Mouse (Mus musculus) c-Kit-positive CD71-positive TER-119-positive erythroid progenitor cells, embryonic 14.5 days (primary cell): Measurements from ENCODE around the gene Zfp503.

ENCODE experiments used
- DNase-seq: peaks from one replicate; pipeline ENCODE4 v3.0.0-alpha.2; 2013; ENCODE audit warnings: low spot score

Gene Zfp503

DNA sequence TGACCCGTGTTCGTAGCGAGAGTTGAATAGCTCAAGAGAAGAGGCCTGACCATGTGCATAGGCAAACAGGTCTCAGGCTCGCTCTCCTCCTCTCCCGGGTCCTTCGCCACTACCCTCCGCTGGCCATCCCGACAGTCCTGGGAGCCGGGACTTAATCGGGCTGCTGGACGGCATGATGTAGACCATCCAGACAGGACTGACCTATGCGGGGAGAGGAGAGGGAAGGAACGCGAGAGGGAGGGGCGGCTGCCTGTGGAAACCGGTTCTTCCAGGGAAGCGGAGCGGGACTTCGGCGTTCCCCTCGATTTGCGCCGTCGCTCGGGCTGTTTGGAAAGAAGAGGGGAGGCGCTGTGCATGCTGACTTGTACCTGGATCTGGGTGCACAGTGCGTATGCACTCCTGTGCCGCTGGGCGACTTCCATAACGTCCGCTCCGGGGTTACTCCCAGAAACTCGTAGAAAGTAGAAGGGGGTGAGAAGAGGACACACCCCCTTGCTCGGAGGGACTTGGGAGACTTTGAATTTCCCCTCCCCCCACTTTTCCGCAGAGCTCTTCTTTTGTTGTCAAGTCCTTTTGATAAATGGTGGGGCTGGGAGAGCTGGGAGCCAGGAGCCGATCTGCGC, at the start of gene Zfp503:
Gene Zfp503, minus strand, starts transcription at position 311 of the 623 bp plus-strand sequence.
- no peak for DNase-seq

DNA sequence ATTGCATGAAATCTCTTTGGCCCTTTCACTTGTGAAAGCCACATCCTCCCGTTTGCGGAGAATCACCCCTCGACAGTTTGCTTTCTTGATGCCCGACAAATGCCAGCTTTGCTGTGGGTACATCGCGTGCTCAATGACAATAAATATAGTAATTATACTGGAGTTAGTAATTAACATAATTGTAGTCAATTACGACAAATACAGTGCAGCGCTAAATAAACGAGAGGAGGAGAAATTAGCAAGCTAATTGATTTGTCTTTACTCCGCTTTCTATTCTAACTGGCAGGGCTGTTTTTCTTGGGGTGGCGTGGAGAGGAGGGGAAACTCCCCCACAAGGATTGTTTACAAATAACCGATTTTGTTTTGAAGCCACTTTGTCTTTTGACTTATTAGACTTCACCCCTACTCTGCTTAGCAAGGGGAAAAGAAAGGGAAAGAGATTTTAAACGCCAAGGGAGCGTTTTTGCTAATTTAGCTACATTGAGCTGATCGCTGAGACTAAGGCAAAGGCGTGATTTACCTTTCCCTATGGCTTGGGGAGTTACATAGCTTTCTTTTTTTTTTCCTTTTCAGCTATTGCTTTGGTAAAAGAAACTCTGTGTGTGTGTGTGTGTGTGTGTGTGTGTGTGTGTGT, 48.2 kb upstream of the Zfp503 start:
- no peak for DNase-seq

GRCm38 (mm10) chr14:22036802-22037497, 47.5 kb upstream of the Zfp503 start:
- DNase-seq: no peak

DNA sequence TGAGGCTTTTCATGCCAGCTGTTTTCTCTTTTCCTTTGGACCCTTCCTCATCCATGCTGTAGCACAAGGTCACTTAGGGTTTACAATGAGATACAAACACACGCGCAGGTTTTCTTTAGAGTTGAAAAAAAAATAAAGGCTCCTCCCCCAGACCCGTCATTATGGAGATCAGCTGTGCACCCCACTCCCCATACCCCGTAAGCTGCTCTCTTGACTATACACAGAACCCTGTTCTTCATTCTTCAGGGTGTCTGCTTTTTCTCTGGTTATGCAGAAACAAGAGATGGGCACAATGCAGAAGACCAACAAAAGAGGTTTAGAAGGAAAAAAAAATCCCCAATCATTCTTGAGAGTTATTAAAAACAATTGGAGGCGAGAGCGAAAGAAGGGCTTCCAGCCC, 46.9 kb upstream of the Zfp503 start:
- DNase-seq: no peak

DNA sequence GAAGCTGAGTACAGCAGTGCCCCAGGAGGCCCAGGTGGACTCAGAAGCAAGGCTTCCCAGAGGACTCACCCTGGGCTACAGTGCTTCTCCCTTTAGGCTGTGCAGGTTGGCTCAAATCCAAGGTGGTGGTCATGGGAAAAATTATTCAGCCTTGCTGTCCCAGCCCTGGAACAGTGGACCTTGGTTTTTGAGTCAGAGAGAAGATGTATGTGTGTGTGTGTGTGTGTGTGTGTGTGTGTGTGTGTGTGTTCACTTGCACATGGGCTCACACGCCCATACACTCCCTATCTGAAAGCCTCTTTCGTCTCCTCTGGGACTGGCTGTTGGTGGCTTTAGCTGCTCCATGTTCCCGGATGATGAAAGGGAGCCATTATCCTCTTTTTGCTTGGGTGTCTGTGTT, 46.5 kb upstream of the Zfp503 start:
- DNase-seq: no peak

DNA sequence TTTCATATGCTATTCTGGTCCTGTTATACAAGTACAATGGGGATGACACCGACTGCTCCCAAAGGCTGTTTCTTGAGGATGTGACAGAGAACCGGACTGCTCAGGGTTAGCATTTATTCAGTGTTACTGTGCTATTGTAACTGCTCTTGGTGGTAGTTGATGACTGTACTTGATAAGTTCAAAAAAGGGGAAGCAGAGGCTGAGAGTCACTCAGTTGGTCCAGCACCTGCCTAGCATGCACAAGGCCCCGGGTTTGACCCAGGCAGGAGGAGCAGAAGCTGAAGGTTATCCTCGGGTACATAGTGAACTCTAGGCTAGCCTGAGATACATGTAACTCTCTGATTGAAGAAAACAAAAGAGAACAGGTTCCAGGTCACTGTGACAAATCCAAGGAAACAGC, 34.1 kb upstream of the Zfp503 start:
- no peak for DNase-seq

GRCm38 (mm10) chr14:22020885-22021284, 31.5 kb upstream of the Zfp503 start:
- DNase-seq: no peak

DNA sequence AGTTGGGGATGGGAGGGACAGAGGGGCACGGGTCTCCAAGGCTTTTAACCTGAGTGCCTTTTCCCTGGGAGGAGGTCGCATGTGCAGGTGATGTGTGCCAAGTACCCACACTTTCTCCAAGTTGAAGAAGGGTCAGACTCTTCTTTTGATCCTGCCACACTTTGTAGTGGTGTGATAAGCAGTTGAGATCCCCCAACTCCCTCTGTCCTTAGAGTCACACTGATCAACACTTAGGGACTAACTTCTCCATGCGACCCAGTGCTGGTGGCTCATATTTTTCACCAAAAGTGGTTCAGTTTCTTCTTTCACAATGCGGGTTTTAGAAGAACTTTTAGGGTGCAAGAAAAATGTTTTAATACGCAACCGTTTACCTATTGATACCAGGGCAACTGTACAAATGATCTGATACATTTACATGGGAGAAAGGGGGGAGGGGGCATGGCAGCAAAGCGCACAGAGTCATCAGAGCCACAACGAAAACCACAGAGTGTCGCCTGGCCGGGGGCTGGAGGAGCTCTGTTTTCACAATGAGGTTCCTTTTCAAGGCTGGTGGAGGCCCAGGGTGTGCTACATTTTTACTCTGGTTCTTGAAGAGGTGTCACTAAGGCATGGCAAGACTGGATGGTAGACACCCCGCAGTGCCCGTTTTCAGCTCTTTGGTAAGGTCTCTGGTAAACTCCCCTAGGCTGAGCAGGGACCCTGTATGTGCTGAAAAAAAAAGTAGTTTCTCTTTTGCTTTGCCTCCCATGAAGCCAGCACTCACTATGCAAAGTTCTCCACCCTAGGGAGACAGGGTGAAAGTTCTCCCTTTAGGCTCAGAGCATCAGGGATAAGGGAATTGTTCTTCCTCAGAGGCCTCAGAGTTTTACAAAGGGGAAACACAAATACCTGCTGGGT, 30.8 kb upstream of the Zfp503 start:
- no peak for DNase-seq

GRCm38 (mm10) chr14:22019252-22019948, 30.0 kb upstream of the Zfp503 start, which contains the start of gene Lrmda:
TSS of gene Lrmda (plus strand) at chr14:22019712.
- no peak for DNase-seq

DNA sequence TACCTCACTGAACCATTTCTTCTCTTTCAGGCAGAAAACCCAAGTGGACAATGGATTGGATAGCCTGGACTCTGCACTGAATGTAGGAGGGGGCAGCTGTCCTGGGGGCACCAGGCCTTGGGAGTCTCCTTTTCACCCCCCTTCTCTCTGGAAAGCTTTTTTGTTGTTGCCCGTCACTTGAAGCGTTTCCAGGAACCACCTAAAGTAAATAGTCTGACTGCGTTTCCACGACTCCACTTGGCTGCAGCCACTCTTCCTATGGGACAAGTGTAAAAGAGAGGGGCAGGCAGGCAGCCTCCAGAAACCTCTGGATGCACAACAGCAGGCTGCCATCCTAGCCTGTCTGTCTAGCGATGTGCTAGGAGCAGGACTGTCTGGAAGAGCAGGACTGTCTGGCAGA, 27.6 kb upstream of the Zfp503 start:
- no peak for DNase-seq

GRCm38 (mm10) chr14:22014781-22015180, 25.4 kb upstream of the Zfp503 start:
- no peak for DNase-seq

DNA sequence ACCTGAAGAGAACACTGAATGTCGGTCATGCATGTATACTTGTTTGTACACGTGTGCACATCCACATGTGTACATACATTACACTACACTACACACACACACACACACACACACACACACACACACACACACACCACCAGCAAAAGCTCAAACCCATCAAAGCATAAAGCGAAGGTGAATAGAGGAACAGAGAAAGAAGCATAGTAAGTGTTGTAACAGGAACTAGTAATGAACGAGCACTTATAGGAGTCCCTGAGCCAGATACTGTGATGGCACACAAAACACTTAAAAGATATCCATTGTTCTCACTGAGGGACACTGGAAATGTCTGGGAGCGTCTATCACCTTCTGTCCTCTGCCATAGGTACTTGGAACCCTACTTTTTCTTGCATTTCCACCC, 24.9 kb upstream of the Zfp503 start:
- DNase-seq: no peak

DNA sequence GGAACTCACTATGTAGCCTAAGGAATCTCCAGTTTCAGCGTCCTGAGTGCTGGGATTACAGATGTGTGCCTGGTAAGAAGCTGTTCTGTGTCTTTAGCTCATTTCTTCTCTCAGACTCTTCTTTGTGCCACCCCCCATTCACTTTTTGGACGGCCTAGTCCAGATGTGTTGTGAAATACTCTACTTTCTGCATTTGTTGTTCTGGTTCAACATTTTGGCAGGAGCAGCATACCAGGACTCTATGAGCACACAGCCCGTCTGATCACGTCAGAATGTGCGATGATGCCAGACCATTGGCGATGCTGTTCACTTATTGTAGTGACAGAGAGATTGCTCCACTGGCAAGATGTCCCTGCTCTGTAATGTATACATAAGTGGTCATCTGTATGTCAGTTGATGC, 17.6 kb upstream of the Zfp503 start:
- DNase-seq: no peak

DNA sequence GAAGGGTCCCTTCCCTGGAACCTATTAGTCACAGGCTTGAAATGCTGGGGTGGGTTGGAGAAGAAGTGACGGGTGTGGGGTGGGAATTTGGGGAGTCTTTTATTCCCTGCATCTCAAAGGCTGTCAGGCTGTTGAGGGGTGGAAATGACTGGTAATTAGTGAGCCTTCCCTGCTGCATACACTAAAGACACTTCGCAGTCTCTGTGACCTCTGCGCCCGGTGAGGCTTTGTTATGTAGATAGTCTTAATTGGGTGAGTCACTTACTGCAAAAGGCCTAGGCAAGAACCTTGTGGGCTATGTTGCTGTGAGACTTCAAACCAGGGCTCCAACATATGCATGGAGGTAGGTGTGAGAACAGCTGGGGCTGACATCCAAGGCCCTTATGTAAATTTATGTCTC, 15.5 kb upstream of the Zfp503 start:
- no peak for DNase-seq

GRCm38 (mm10) chr14:22003631-22004030, 14.2 kb upstream of the Zfp503 start:
- DNase-seq: no peak

- no peak for DNase-seq
Observed at GRCm38 (mm10) chr14:22003231-22003630, 13.8 kb upstream of the Zfp503 start.

DNA sequence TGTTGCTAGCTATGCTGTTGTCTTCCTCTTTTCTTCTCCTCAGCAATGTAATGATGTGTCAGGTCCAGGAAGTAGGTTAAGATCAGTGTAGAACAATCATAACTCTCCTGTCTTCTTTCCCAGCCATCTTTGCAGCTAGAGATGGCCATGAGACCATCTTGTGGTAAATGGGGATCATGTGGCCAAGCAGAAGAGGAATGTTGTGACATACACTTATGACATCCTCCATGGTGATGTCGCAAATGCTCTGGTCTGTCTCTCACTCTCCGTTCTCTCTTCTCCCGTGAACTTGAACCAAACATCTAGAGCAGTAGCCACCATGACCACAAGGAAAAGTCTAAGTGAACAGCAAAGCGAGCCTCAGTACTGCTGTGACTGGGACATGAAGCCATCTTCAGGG, 10.2 kb upstream of the Zfp503 start:
- DNase-seq: no peak

DNA sequence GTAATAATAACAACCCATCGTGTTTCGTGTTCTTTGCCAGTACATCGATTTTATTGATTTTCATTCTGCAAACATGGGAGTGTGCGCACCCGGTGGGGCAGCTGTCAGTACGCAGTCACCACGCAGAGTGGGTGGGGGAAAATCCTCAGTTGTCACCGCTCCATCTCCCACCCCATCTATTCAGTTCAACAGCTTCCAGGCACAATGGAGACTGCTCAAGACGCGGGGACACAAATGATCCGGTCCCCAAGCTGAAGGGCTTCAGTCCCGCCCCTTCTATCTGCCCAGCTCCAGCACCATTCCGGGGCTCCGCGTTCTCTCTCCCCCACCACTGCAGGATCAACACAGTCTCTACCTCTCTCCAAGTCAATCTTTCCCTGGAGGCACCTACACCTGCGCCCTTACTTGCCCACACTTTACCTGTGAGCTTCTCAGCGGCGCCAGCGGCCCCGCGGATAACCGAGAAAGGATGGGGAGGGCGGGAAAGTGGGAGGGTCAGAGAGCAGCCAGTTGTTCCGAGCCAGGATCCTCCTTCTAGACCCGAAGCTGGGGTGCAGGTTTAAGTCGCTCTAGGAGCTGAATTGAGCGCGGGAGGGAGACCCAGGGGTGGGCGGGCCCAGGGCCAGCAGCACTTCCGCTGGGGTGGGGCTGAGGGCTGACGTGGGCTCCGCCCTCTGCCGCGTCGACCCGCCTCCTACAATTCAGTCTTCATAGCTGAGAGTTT, 5.8 kb upstream of the Zfp503 start:
- DNase-seq: no peak

GRCm38 (mm10) chr14:21994061-21994990, 4.9 kb upstream of the Zfp503 start:
- DNase-seq: no peak
